Mouse (Mus musculus): ENCODE measurements around the gene Samm50. TPM values are rescaled to one million over a fixed set of nuclear protein-coding genes. Genes with fewer than 3 reads are reported as not detected.
A peak's percentile ranks its signal among the peaks of the same experiment; 100 is the strongest.

The Samm50 gene
- polyA plus RNA-seq, 1 experiment from 2014 or later, result 113 TPM

DNA sequence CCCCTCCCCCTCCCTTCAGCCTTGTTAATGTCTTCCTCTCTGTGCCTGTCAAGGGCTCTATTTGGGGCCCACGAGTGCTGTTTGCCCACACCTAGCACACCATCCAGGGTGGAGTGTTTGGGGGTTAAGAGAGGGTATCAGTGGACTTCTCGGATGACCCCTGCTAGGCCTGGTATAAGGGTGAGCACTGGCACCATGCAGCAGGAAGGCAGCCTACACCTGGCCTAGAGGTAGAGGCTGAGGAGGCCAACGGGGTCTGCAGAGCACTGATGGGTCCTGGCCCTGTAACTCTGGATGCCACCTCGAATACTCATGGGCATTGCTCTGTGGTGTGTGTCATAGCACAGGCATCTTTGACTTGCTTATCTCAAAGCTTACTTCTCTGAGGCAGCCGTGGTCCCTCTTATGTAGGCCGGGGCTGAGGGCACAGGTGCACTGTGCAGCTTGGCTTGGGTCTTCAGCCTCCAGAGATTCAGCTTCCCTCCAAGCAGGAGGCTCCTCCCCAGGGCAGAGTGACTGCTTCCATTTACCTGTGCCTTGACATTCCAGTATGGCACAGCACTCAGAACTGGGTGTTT is 21.2 kb downstream of the Samm50 start:
- peaks cover 64% of the 10 kb centered on the region for H3K4me1 ChIP-seq
- H3K36me3 ChIP-seq (replicated peaks), result peaks cover 64% of the 10 kb centered on the region
- no peak overlapping the region for H3K4me3 ChIP-seq
- no peak for DNase-seq (ENCODE audit: extremely low spot score, low spot score)
- no peaks in the 10 kb centered on the region for H3K27me3 ChIP-seq (ENCODE audit: poor library complexity, severe bottlenecking)
- 92% methylated on average over 6 of the region's 6 CpGs for WGBS
- no peak overlapping the region for H3K27ac ChIP-seq
- H3K9me3 ChIP-seq, result no peaks in the 10 kb centered on the region

DNA sequence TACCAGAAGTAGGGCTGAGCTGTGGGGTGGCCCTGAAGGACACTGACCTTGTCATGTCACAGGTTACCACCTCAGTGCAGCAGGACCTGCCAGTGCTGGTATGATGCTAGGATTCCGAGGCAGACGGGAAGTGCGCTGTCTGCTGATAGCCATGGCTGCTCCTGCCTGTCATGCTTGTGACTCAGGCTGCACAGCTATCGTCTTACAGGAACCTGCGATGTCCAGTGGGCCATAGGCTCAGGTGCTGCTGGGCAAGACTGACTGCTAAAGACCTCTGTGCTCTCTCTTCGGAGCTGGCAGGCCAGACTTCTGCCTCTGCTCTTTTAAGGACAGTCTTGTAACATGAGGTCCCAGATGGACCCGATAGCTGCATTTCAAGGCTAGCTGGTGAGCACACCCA is 22.4 kb downstream of the Samm50 start:
- H3K27me3 ChIP-seq (ENCODE audit: poor library complexity, severe bottlenecking), result no peaks in the 10 kb centered on the region
- H3K36me3 ChIP-seq (replicated peaks), result peaks cover 53% of the 10 kb centered on the region
- no peak overlapping the region for H3K4me3 ChIP-seq
- H3K27ac ChIP-seq, result no peak overlapping the region
- no peak for DNase-seq (ENCODE audit: extremely low spot score, low spot score)
- 91% methylated on average over 7 of the region's 7 CpGs for WGBS
- peaks cover 76% of the 10 kb centered on the region for H3K4me1 ChIP-seq
- H3K9me3 ChIP-seq, result no peaks in the 10 kb centered on the region

DNA sequence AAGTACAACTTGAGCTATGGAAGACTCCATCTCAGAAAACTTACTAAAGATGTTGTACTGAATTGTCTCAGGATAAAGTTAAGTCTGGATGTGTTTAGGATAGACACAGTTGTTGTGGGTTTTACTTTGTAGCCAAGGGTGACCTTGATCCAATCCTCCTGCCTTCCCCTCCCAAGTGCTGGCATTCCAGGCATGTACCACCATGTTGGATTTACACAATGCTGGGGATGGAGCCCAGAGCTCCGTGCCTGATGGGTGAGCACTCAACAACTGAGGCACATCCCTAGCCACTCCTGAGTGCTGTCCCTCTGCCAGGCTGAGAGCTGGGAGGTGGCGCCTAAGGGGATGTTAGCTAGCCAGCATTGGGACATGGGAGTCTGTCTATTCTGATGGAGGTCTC is 23.2 kb downstream of the Samm50 start:
- no peak for DNase-seq (ENCODE audit: extremely low spot score, low spot score)
- Histone ChIP-seq H3K9me3 (no peaks in the 10 kb centered on the region), H3K36me3 (replicated peaks) (peaks cover 45% of the 10 kb centered on the region), H3K27me3 (ENCODE audit: poor library complexity, severe bottlenecking) (no peaks in the 10 kb centered on the region), H3K4me3 (no peak overlapping the region), H3K4me1 (peaks cover 80% of the 10 kb centered on the region), H3K27ac (0 out of 2 replicates have a peak overlapping the region, but pooled peaks have one; percentile 45)
- 90% methylated on average over 2 of the region's 2 CpGs for WGBS

DNA sequence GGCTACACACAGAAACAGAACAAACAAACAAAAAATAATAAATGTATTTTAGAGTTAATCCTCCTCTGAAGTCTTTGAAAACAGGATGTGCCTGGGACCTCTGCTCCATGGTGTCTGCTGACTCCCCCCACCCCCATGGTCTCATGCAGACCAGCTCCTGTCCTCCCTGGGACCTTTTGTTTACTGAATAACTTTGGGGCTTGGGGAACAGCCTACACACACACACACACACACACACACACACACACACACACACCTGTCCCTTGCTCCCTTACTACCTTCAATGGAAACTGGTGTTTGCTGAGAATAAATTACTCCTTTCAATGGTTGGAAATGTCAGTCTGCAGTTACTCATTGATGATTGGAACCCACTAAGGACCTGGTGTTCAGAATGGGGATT is 24.0 kb downstream of the Samm50 start:
- DNase-seq (ENCODE audit: extremely low spot score, low spot score), result no peak
- H3K27me3 ChIP-seq (ENCODE audit: poor library complexity, severe bottlenecking), result no peaks in the 10 kb centered on the region
- H3K9me3 ChIP-seq, result no peaks in the 10 kb centered on the region
- no peak overlapping the region for H3K4me3 ChIP-seq
- peak overlapping the region; percentile 72 for H3K27ac ChIP-seq
- H3K4me1 ChIP-seq, result peaks cover 80% of the 10 kb centered on the region
- peaks cover 37% of the 10 kb centered on the region for H3K36me3 ChIP-seq (replicated peaks)

DNA sequence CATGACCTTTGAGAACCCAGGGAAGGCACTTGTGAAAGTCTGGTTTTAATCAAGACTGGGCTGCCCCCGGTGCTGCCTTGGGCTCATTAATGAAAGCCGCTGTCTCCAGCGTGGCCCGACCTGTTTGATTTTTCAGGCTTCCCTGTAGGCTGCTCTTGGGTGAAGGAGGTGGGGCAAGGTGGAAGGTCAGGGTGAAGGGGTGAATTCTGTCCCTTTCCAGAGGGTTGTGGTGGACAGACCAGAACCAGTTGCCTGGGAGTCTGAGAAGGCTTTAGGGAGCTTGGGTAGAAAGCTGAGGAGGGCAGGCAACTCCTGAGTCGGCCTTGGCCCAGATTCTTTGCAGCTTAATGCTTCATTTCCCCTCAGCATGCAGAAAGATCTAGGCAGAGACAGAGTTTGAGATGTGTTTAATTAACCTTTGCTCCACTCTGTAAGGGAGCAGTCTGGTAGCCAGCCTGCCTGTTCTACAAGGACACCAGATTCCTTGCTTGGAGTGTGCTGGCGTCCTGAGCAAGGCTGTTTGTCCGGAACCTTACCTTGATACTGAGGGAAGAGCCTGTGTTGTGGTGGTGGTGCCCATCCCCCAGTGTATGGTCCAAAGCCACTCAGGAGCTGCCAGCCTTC is 24.5 kb downstream of the Samm50 start:
- H3K36me3 ChIP-seq (replicated peaks), result peaks cover 32% of the 10 kb centered on the region
- H3K4me3 ChIP-seq, result no peak overlapping the region
- H3K27ac ChIP-seq, result peak overlapping the region; percentile 72
- no peaks in the 10 kb centered on the region for H3K27me3 ChIP-seq (ENCODE audit: poor library complexity, severe bottlenecking)
- no peaks in the 10 kb centered on the region for H3K9me3 ChIP-seq
- H3K4me1 ChIP-seq, result peaks cover 80% of the 10 kb centered on the region
- WGBS, result 36% methylated on average over 7 of the region's 7 CpGs
- peak; percentile 42 for DNase-seq (ENCODE audit: extremely low spot score, low spot score)

DNA sequence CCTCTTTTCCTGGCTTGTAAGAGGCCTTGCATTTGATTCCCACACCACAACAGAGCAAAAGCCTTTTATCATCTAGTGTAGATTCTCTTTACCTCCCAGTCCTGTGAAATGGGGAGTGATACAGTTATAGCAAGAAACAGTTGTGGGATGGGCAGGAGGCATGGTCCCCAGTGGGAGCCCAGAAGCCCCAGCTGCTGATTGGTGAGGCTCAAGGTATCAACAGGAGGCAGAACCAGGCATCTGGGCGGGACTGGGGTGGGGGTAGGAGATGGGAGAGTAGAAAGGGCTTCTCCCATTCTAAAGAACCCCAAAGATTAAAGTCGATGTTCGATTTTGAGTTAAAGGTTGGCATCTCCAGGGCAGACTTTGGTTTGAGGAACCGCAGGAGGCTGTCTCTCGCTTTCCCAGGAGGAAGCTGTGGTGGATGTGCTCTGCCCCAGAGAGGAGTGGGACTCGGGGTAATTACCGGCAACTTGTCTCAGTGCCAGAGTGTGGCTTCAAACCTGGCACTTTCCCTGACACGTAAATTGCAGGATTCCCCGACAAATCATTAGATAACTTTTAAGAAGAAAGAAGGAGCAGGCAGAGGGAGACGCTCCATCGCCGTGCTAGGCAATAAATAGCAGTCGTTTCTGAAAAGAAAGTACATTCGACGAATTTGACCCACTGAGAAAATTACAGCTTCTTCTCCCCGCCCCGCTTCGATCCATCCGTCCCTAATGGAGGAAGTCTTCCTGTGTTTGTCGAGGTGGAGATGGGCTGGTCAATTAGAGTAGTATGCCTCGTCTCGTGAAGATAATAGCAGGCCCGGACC is 26.1 kb downstream of the Samm50 start:
- no peaks in the 10 kb centered on the region for H3K9me3 ChIP-seq
- no peak for DNase-seq (ENCODE audit: extremely low spot score, low spot score)
- peaks cover 67% of the 10 kb centered on the region for H3K4me1 ChIP-seq
- H3K4me3 ChIP-seq, result no peak overlapping the region
- no peaks in the 10 kb centered on the region for H3K27me3 ChIP-seq (ENCODE audit: poor library complexity, severe bottlenecking)
- peaks cover 22% of the 10 kb centered on the region for H3K36me3 ChIP-seq (replicated peaks)
- 58% methylated on average over 23 of the region's 23 CpGs for WGBS
- peak overlapping the region; percentile 74 for H3K27ac ChIP-seq

DNA sequence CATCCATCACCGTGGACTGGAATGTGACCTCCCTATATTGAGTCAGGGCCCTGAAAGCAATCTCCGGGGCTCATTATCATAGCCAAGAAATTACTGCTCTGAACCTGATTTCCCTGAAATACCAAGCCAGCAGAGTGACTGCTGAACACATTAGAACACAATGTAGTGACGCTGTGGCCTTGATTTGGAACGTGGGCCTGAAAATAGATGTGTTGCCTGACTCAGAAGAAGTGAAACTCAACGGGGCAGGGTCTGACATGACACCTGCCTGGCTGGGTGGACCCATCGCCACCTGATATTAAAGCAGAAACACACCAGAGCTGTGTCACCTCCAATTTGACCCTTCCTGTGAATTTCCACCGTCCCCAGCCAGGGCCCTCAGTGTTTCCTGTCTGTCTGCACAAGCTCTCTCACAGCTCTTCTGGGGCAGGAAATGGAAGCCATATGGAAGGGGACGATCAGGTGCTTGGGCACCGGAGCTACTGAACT is 26.8 kb downstream of the Samm50 start:
- WGBS, result 59% methylated on average over 9 of the region's 9 CpGs
- DNase-seq (ENCODE audit: extremely low spot score, low spot score), result no peak

DNA sequence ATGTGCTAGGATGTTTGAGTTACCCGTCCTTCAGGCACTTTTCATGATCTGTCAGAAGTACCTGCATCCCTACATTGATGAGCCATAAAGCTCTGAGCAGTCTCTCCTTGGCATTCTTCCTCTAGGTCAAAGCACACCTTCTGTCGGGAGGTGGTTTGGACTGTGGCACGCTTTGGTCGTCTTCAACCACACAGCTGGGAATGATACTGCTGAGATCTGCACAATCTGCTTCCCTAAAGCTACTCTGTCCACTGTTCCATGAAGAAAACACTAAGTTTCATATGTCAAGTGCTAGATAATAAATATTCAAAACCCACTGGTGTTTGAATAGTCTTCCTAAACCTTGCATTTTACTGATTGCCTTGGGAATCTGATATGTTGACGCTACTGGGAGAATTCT is 29.5 kb downstream of the Samm50 start:
- no peak overlapping the region for H3K4me3 ChIP-seq
- no peak for DNase-seq (ENCODE audit: extremely low spot score, low spot score)
- no peak overlapping the region for H3K27ac ChIP-seq
- H3K4me1 ChIP-seq, result peaks cover 40% of the 10 kb centered on the region
- H3K9me3 ChIP-seq, result no peaks in the 10 kb centered on the region
- H3K36me3 ChIP-seq (replicated peaks), result no peaks in the 10 kb centered on the region
- peaks cover 12% of the 10 kb centered on the region; the same call in 1 of the 2 replicates for H3K27me3 ChIP-seq (ENCODE audit: poor library complexity, severe bottlenecking)
- WGBS, result 89% methylated on average over 5 of the region's 5 CpGs

More for the DNA sequence above, 26.8 kb downstream of the Samm50 start:
- H3K36me3 ChIP-seq (replicated peaks), result peaks cover 15% of the 10 kb centered on the region
- H3K4me3 ChIP-seq, result no peak overlapping the region
- peak overlapping the region; percentile 74 for H3K27ac ChIP-seq
- peaks cover 66% of the 10 kb centered on the region for H3K4me1 ChIP-seq
- H3K9me3 ChIP-seq, result no peaks in the 10 kb centered on the region
- H3K27me3 ChIP-seq (ENCODE audit: poor library complexity, severe bottlenecking), result peaks cover 2% of the 10 kb centered on the region; the same call in 1 of the 2 replicates

DNA sequence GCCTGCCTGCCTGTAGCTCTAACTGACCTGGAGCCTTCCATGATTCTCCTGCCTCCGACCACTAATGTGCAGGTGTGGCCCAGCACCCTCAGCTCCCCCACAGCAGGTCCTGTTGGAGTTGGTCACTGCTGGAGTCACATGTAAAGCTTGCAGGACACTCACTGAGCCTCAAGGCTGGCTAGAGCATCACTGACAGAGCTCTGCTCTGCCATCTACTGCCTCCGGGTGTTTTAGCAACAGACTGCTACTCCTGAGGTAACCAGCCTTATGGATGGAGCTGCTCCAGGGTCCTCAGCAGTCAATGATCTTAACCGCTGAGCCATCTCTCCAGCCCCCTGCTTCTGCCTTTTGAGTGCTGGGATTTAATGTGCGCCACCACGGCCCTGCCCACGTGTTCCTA is 31.4 kb downstream of the Samm50 start:
- Histone ChIP-seq H3K27me3 (ENCODE audit: poor library complexity, severe bottlenecking) (peaks cover 17% of the 10 kb centered on the region), H3K27ac (peak overlapping the region; percentile 17; the same call in 1 of the 2 replicates), H3K4me3 (no peak overlapping the region), H3K36me3 (replicated peaks) (no peaks in the 10 kb centered on the region), H3K9me3 (no peaks in the 10 kb centered on the region), H3K4me1 (peaks cover 21% of the 10 kb centered on the region)
- 40% methylated on average over 6 of the region's 6 CpGs for WGBS
- no peak for DNase-seq (ENCODE audit: extremely low spot score, low spot score)

DNA sequence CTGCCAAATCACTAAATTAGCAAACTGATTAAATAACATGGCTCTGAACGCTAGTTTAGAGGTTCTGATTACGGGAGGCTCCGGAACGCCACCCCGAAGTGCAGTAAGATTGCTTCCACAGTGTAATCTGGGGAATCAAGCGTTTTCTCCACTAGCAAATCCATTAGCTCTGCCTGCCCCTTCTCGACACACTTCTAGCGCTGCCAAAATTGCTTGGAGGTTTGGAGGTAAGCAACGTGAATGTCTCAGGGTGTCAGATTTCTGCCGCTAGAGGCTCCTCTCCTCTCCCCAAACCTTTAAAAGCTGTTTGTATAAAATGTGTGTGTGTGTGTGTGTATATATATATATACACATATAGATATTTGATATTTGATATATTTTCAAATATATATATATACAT is 32.7 kb downstream of the Samm50 start:
- Histone ChIP-seq H3K27me3 (ENCODE audit: poor library complexity, severe bottlenecking) (peaks cover 27% of the 10 kb centered on the region), H3K36me3 (replicated peaks) (no peaks in the 10 kb centered on the region), H3K27ac (no peak overlapping the region), H3K9me3 (no peaks in the 10 kb centered on the region; the same call in 1 of the 2 replicates), H3K4me3 (no peak overlapping the region), H3K4me1 (peaks cover 8% of the 10 kb centered on the region; the same call in 1 of the 2 replicates)
- no peak for DNase-seq (ENCODE audit: extremely low spot score, low spot score)
- 57% methylated on average over 10 of the region's 10 CpGs for WGBS

DNA sequence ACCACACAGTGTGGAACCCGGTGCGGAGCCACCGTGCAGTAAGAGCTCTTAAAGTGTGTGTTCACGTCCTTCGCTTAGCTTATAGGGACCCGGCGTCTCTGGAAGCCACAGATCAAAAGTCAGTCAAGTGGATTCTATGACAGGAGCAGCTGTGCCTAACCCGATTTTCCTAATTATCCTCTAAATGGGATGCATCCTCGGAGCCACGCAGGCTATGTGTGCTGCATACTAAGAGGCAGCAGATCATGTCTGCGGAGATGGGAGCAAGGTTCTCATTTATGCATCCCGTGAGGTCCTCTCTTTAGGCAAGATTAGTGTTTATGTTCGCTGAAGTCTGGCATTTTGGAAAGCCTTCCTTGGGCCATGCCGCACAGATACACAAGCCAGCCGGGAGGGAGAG is 34.9 kb downstream of the Samm50 start:
- H3K27me3 ChIP-seq (ENCODE audit: poor library complexity, severe bottlenecking), result peaks cover 48% of the 10 kb centered on the region
- no peak for DNase-seq (ENCODE audit: extremely low spot score, low spot score)
- no peaks in the 10 kb centered on the region; the same call in 1 of the 2 replicates for H3K9me3 ChIP-seq
- no peak overlapping the region for H3K27ac ChIP-seq
- WGBS, result 89% methylated on average over 15 of the region's 15 CpGs
- peaks cover 25% of the 10 kb centered on the region for H3K4me1 ChIP-seq
- H3K4me3 ChIP-seq, result no peak overlapping the region
- H3K36me3 ChIP-seq (replicated peaks), result no peaks in the 10 kb centered on the region

DNA sequence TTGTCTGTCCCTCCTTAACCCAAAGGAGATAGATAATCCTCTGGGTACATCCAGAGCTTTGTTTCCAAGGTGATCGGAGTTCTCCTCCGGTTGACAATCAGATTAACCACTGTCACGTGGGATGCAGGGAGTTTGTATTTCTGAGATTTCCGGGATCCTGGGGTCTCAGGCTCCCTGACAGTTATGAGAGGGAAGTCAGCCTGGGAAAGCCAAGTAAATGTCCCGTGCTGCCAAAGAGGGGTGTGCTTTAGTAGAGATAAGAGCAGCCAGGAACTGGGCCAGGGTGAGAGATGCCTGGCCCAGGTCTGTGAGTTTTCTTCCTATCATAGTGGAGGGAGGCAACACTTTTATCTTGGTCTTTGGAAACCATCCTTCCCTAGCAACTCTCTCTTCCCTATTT is 38.6 kb downstream of the Samm50 start:
- peak overlapping the region; percentile 65 for H3K4me3 ChIP-seq
- H3K4me1 ChIP-seq, result peaks cover 35% of the 10 kb centered on the region
- DNase-seq (ENCODE audit: extremely low spot score, low spot score), result no peak
- H3K9me3 ChIP-seq, result no peaks in the 10 kb centered on the region; the same call in 1 of the 2 replicates
- no peaks in the 10 kb centered on the region for H3K36me3 ChIP-seq (replicated peaks)
- H3K27ac ChIP-seq, result peak overlapping the region; percentile 82; the same call in 1 of the 2 replicates
- 8% methylated on average over 5 of the region's 5 CpGs for WGBS
- peaks cover 56% of the 10 kb centered on the region for H3K27me3 ChIP-seq (ENCODE audit: poor library complexity, severe bottlenecking)
